Mouse (Mus musculus) G1E (cell line): Measurements from ENCODE around the gene Nodal. TPM values are rescaled to one million over a fixed set of nuclear protein-coding genes. Genes with fewer than 3 reads are reported as not detected.

ENCODE experiments used
- ATAC-seq: 2 replicates; pipeline ENCODE4 v1.8.0; 2016; ENCODE audit warnings: mild to moderate bottlenecking; ENCODE audit not compliant: insufficient number of reproducible peaks, poor library complexity, low FRiP score, severe bottlenecking; ENCODE audit errors: extremely low read depth
- DNase-seq: peaks from one replicate; pipeline ENCODE4 v3.0.0; 2012; ENCODE audit warnings: low spot score
- H3K27me3 ChIP-seq: 2 replicates; pipeline ENCODE4 v1.6.1; 2012; ENCODE audit warnings: mild to moderate bottlenecking, low read length, inconsistent platforms; ENCODE audit not compliant: insufficient read depth
- H3K36me3 ChIP-seq: replicated peaks from 2 replicates; pipeline ENCODE3; 2012; ENCODE audit warnings: mild to moderate bottlenecking, inconsistent platforms
- H3K4me1 ChIP-seq: 2 replicates; pipeline ENCODE4 v1.6.1; 2012; ENCODE audit warnings: low read depth, low read length, inconsistent platforms, mixed read lengths; ENCODE audit not compliant: insufficient read depth
- H3K4me3 ChIP-seq: 2 replicates; pipeline ENCODE4 v1.5.1; 2012; ENCODE audit warnings: low read depth, mild to moderate bottlenecking, inconsistent platforms, low read length, moderate library complexity, mixed read lengths
- H3K9me3 ChIP-seq: replicated peaks from 2 replicates; pipeline ENCODE4 v1.6.1; 2012; ENCODE audit warnings: inconsistent platforms
- CTCF ChIP-seq: IDR thresholded peaks from 2 replicates; pipeline ENCODE4 v1.5.1; 2012; ENCODE audit warnings: low read depth, low read length, inconsistent platforms, mixed read lengths
- GATA1 ChIP-seq: IDR thresholded peaks from 2 replicates; pipeline ENCODE4 v1.6.1; 2012; ENCODE audit warnings: borderline replicate concordance, low read length, inconsistent platforms, mixed read lengths
- GATA2 ChIP-seq: IDR thresholded peaks from 2 replicates; pipeline ENCODE4 v1.6.1; 2012; ENCODE audit warnings: low read depth, low read length, inconsistent platforms, borderline replicate concordance
- POLR2AphosphoS5 ChIP-seq: IDR thresholded peaks from 2 replicates; pipeline ENCODE4 v1.6.1; 2012; ENCODE audit warnings: low read depth, low read length, inconsistent platforms; ENCODE audit not compliant: insufficient replicate concordance
- TAL1 ChIP-seq: conservative IDR thresholded peaks from 2 replicates; pipeline ENCODE4 v1.6.1; 2012; ENCODE audit warnings: low read depth, low read length, inconsistent platforms, mixed read lengths
- polyA plus RNA-seq: library from polyadenylated mRNA; stranded (reverse); fragments of >175 nt; gene quantifications from 2 replicates; pipeline ENCODE4 v1.2.3, GENCODE M21; 2012
- total RNA-seq, 2 experiments: library from RNA; stranded (forward) in 1 of 2; stranded (reverse) in 1 of 2; fragments of 200-1000 nt in 1 of 2; fragments of >200 nt in 1 of 2; fragmentation: Nextera tagmentation in 1 of 2; gene quantifications; 2 replicates each; pipeline ENCODE4 v1.2.3; 2014 to 2017

Nodal gene
- total and polyA plus RNA-seq, 3 experiments: not detected

DNA sequence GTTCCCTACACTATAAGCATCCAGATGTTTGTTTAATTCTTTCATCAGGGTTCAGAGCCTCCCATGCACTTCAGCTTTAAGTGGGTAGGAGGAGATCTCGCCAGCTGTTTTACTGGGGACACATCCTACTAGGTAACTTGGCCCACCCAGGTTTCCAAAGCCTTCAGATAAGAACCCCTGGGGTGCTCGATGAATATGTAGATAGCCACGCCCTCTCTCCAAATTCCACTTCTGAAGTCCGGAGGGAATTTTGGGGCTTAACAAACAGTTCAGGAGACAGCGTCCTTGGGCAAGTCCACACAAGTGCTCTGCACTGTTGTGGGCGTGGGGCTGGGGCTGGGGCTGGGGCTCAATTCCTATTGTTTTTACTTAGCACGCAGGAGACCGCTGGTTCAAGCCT lies 1.9 kb upstream of the Nodal start:
- DNase-seq (no peak), ATAC-seq (no peak)
- Histone ChIP-seq H3K4me3 (no peak overlapping the region), H3K4me1 (peaks cover 27% of the 10 kb centered on the region), H3K27me3 (peaks cover 16% of the 10 kb centered on the region), H3K36me3 (no peaks in the 10 kb centered on the region), H3K9me3 (no peaks in the 10 kb centered on the region)
- TF ChIP-seq GATA2: no peak
- TF ChIP-seq POLR2AphosphoS5: no peak

DNA sequence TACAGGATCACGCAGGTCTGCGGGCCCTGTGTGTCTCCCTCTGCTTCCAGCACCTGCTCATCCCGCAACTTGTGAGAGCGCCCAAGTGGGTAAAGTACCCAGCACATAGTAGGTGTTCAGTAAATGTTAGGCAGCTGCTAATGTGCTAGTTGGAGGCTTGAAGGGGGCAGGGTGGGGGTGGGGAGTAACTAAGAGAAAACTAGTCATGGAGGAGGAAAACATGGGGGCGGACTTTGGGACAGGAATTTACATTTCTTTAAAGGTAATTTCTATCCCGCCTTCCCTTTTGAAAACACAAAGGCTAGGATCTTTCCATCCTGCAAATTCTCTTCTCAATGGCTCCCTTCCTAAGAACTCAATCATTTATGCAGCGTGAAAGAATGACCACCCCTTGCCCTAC lies 1.2 kb upstream of the Nodal start:
- no peaks in the 10 kb centered on the region for H3K36me3 ChIP-seq
- no peak overlapping the region for H3K4me3 ChIP-seq
- TF ChIP-seq POLR2AphosphoS5 (no peak), CTCF (no peak), GATA2 (no peak), TAL1 (no peak), GATA1 (no peak)
- ATAC-seq (no peak), DNase-seq (no peak)
- H3K9me3 ChIP-seq: no peaks in the 10 kb centered on the region
- peaks cover 16% of the 10 kb centered on the region for H3K27me3 ChIP-seq
- peaks cover 25% of the 10 kb centered on the region for H3K4me1 ChIP-seq

DNA sequence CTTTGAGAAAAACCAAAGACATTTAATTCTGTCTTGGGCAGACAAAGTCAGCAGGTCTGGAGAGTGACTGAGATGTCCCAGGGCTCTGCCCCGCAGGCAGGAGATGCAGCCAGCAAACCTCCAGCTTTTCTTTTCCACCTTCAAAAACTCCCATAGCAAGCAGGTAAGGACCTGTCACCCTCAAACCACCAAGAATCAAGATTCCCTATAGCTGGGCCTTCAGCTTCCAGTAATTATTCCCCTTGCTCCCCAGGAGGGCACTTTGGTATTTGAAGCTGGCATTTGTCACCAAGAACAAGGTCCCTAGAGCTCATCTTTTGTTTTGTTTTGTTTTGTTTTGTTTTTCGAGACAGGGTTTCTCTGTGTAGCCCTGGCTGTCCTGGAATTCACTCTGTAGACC lies 726 bp upstream of the Nodal start:
- H3K9me3 ChIP-seq: no peaks in the 10 kb centered on the region
- ATAC-seq (no peak), DNase-seq (no peak)
- H3K36me3 ChIP-seq: no peaks in the 10 kb centered on the region
- no peak overlapping the region for H3K4me3 ChIP-seq
- H3K4me1 ChIP-seq: peaks cover 24% of the 10 kb centered on the region
- TF ChIP-seq CTCF (no peak), GATA2 (no peak), POLR2AphosphoS5 (no peak), GATA1 (no peak), TAL1 (no peak)
- H3K27me3 ChIP-seq: peaks cover 16% of the 10 kb centered on the region

DNA sequence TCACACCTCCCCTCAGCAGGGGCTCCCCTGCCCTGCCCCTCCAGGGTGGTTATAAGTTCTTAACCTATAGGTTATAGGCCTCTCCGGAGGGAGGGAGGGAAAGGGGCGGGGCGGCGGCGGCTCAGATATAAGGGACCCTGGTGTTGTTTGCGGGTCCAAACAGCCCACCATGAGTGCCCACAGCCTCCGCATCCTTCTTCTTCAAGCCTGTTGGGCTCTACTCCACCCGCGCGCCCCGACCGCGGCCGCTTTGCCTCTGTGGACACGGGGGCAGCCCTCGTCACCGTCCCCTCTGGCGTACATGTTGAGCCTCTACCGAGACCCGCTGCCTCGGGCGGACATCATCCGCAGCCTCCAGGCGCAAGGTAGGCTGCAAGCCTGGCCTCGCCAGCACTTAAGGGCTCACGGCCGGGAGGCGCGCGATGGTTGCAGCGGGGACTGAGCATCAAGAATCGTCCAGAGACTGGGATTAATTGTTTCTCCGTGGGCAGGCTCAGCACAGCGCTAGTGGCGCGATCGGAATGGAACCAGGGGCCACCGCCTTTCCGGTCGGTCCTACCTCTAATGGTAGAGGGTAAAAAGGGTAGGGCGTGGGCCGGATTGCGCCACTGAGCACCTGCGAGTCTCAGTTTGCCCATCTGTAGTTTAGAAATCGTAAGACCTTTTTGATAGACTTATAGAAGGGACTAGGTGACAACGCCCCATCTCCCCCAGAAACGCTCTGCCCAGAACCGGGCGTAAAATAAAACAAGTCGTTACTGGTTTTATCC lies 544 bp downstream of the Nodal start:
- Histone ChIP-seq H3K27me3 (peaks cover 16% of the 10 kb centered on the region), H3K9me3 (no peaks in the 10 kb centered on the region), H3K4me3 (no peak overlapping the region; the same call in 1 of the 2 replicates), H3K36me3 (no peaks in the 10 kb centered on the region), H3K4me1 (peaks cover 25% of the 10 kb centered on the region)
- TF ChIP-seq CTCF: no peak
- TF ChIP-seq GATA2: no peak
- TF ChIP-seq TAL1: no peak
- no peak for DNase-seq
- ATAC-seq: no peak

DNA sequence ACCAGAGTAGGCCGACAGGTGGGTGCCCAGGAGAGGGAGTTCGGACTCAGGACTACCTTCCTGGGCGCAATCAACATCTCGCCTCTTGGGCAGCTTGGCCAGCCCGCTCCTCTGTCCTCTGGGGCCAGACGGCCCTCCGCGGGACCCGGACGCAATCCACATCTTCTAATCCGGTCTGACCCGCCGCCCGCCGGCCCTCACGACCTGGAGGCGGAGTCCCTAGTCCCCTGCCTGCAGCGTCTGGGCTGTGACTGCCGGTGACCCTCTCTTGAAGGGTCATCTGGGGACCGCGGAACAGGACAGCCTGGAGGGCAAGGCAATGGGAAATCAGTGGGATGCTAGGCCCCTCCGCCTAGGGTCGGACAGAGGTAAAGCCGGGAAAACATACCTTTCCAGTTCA lies 1.4 kb downstream of the Nodal start:
- TF ChIP-seq POLR2AphosphoS5 (no peak), TAL1 (no peak), GATA1 (no peak), CTCF (no peak), GATA2 (no peak)
- H3K27me3 ChIP-seq: peaks cover 16% of the 10 kb centered on the region
- ATAC-seq (no peak), DNase-seq (no peak)
- no peaks in the 10 kb centered on the region for H3K9me3 ChIP-seq
- H3K4me3 ChIP-seq: no peak overlapping the region
- H3K36me3 ChIP-seq: no peaks in the 10 kb centered on the region
- H3K4me1 ChIP-seq: peaks cover 22% of the 10 kb centered on the region

DNA sequence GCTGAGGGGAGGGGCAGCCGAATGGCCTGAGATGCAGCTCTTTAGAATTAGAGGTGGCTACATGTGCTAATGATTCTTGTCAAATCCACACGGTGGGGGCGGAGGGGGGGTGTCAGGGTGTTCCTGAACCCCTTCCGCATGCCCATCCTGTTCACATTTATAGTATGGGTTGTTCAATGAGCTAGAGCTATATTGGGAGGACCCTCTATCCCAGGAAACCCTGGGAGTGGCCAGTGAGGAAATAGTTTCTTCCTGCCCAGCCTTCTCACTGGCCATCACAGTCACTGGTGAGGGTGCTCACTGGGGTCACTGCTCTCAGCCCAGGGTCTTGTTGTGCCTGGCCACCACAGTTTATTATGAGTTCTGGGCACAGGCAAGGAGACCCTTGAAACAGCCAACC lies 2.2 kb downstream of the Nodal start:
- Histone ChIP-seq H3K4me1 (peaks cover 21% of the 10 kb centered on the region), H3K27me3 (peaks cover 16% of the 10 kb centered on the region)

More for the DNA sequence above, 2.2 kb downstream of the Nodal start:
- no peak for DNase-seq
- H3K4me3 ChIP-seq: no peak overlapping the region
- no peak for ATAC-seq
- TF ChIP-seq POLR2AphosphoS5: no peak
- TF ChIP-seq CTCF: no peak
- TF ChIP-seq GATA2: no peak
- TF ChIP-seq TAL1: no peak
- no peak for TF ChIP-seq GATA1
- no peaks in the 10 kb centered on the region for H3K9me3 ChIP-seq
- no peaks in the 10 kb centered on the region for H3K36me3 ChIP-seq
